Mouse (Mus musculus) embryonic facial prominence, embryonic 10.5 days (tissue): ENCODE results near the gene Olfr876. TPM values are rescaled to one million over a fixed set of nuclear protein-coding genes. Genes with fewer than 3 reads are reported as not detected.

Source experiments
- DNase-seq: peaks from one replicate; pipeline ENCODE4 v3.0.0-alpha.2; 2017; ENCODE audit warnings: low spot score
- H3K27ac ChIP-seq: fragments of 300-500 bp; sonication (generic); replicated peaks from 2 replicates; pipeline ENCODE4 v1.5.1; 2016; ENCODE audit warnings: mild to moderate bottlenecking
- H3K27me3 ChIP-seq: fragments of 300-500 bp; sonication (generic); replicated peaks from 2 replicates; pipeline ENCODE4 v1.6.1; 2016; ENCODE audit warnings: low read depth, mild to moderate bottlenecking; ENCODE audit not compliant: poor library complexity, severe bottlenecking
- H3K36me3 ChIP-seq: fragments of 300-500 bp; sonication (generic); replicated peaks from 2 replicates; pipeline ENCODE4 v1.6.1; 2016; ENCODE audit warnings: mild to moderate bottlenecking, moderate library complexity
- H3K4me1 ChIP-seq: fragments of 300-500 bp; sonication (generic); 2 replicates; pipeline ENCODE4 v1.6.1; 2016
- H3K4me3 ChIP-seq: fragments of 300-500 bp; sonication (generic); 2 replicates; pipeline ENCODE4 v1.5.1; 2016; ENCODE audit warnings: mild to moderate bottlenecking, moderate library complexity
- H3K9me3 ChIP-seq: fragments of 300-500 bp; sonication (generic); 2 replicates; pipeline ENCODE4 v1.6.1; 2016; ENCODE audit warnings: mild to moderate bottlenecking
- WGBS: fragments of 180-500 bp; shearing (Covaris S2); methylation state at CpG from one replicate; pipeline ENCODE4 v1.1.7; 2016; 5-methylcytosine and 5-hydroxymethylcytosine counted together
- polyA plus RNA-seq: library from polyadenylated mRNA; unstranded; fragments of >200 nt; fragmentation: Nextera tagmentation; extraction: Ambion mirVana; gene quantifications from 2 replicates; pipeline ENCODE4 v1.2.1, GENCODE M21; 2016

The Olfr876 gene
- polyA plus RNA-seq, 1 experiment from 2014 or later: not detected

DNA sequence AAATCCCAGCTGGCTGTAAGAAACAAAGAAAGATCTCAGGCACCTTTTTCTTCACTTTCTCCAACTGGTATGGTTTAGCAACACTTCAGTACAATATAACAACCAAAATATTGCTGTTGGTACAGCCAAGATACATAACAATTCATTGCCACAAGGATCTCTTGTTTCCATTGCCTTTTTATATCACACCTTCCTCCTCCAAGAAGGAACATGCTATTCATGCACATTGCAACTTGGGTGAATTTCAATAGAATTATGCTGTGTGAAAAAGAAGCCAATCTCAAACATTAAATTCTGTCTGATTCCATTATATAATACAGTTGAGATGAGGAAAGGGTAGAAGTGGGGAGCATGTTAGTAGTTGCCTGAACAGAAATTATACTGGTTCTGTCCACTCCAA, 27.1 kb downstream of the Olfr876 start:
- no peak overlapping the region for H3K27ac ChIP-seq
- no peaks in the 10 kb centered on the region for H3K9me3 ChIP-seq
- H3K36me3 ChIP-seq: no peaks in the 10 kb centered on the region
- H3K4me1 ChIP-seq: no peaks in the 10 kb centered on the region
- no peaks in the 10 kb centered on the region for H3K27me3 ChIP-seq
- no peak for DNase-seq
- no peak overlapping the region for H3K4me3 ChIP-seq

DNA sequence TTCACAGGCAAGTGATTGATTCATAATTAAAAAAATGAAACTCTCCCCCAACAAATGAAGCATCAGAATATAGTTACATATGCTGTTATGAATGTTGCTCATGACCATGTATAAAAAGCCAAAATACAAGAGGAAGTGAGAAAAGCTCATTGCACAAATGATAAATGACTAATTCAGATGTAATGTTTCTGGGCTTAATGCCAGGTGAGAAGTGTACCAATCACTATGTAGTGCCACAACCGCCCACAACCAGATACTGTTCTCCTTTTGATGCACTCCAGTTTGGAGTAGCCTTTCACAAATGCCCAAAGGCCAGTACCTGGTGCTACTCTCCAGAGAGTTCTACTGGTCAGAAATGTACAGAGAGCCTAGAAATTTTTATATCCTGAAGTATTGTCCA, 30.5 kb downstream of the Olfr876 start:
- Histone ChIP-seq H3K9me3 (no peaks in the 10 kb centered on the region), H3K4me3 (no peak overlapping the region), H3K36me3 (no peaks in the 10 kb centered on the region), H3K27me3 (no peaks in the 10 kb centered on the region), H3K27ac (no peak overlapping the region), H3K4me1 (no peaks in the 10 kb centered on the region)
- 85% methylated on average over 1 of the region's 1 CpGs for WGBS
- no peak for DNase-seq

DNA sequence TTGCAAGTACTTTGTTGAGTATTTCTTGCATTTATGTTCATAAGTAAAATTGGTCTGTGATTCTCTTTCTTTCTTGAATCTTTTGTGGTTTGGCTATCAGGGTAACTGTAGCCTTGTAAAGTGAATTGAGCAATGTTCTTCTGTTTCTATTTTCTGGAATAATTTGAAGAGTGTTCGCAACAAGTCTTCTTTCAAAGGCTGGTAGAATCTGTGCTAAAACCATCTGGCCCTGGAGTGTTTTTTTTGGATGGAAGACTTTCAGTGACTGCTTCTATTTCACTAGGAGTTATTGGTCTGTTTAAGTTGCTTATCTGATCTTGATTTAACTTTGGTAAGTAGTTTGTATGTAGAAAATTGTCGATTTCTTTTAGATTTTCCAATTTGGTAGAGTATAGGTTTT, 46.4 kb downstream of the Olfr876 start:
- WGBS: 84% methylated on average over 2 of the region's 2 CpGs
- H3K4me1 ChIP-seq: no peaks in the 10 kb centered on the region
- no peak for DNase-seq

DNA sequence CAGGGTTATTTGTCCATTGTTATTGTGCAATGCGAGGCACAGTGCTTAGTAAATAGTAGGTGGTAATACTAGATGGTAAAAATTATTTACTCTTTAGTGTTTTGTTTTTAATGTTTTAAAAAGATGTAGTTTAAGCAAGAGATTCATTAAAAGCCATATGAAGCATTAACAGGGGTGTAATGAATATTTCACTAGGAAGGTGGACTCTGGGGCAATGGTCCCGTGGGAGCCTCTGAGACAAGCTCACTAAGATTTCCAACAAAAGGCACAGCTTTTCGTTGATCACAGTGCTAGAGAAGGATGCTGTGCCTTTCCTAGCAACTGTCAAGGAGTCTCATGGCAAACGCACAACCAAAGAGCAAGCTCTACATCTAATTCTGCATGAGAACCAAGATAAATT, 51.1 kb downstream of the Olfr876 start, which contains the start of gene Olfr877:
Gene Olfr877, plus strand, starts transcription at position 301 of the 400 bp plus-strand sequence.
- no peaks in the 10 kb centered on the region for H3K9me3 ChIP-seq
- H3K27ac ChIP-seq: no peak within 1 kb of the TSS
- WGBS: 82% methylated on average over 4 of the region's 4 CpGs
- no peaks in the 10 kb centered on the region for H3K4me1 ChIP-seq
- no peaks in the 10 kb centered on the region for H3K27me3 ChIP-seq
- H3K36me3 ChIP-seq: no peaks in the 10 kb centered on the region
- no peak within 1 kb of the TSS for H3K4me3 ChIP-seq
- no peak for DNase-seq

More for the DNA sequence above, 46.4 kb downstream of the Olfr876 start:
- Histone ChIP-seq H3K36me3 (no peaks in the 10 kb centered on the region), H3K27me3 (no peaks in the 10 kb centered on the region), H3K27ac (no peak overlapping the region), H3K4me3 (no peak overlapping the region), H3K9me3 (no peaks in the 10 kb centered on the region)

Other genes starting within 250 kb of the Olfr876 start
- gene Siae, start 247.3 kb upstream of the Olfr876 start, polyA plus RNA-seq: 3.7 and 4.8 TPM in 2 replicates
- 8.0 and 9.2 TPM in 2 replicates for gene Spa17, start 189.3 kb upstream of the Olfr876 start, polyA plus RNA-seq
- 128 and 129 TPM in 2 replicates for gene Tbrg1, start 145.7 kb upstream of the Olfr876 start, polyA plus RNA-seq
- gene Panx3, start 133.8 kb upstream of the Olfr876 start, polyA plus RNA-seq: 0.09 TPM in 1 of 2 replicates, not detected in the other
- gene Olfr160, start 86.8 kb upstream of the Olfr876 start, polyA plus RNA-seq: not detected in 2 replicates
- gene Olfr874, start 57.9 kb upstream of the Olfr876 start, polyA plus RNA-seq: not detected in 2 replicates
- gene Olfr875, start 31.2 kb upstream of the Olfr876 start, polyA plus RNA-seq: not detected in 2 replicates
- gene Olfr877, start 51.2 kb downstream of the Olfr876 start, polyA plus RNA-seq: not detected in 2 replicates
- not detected in 2 replicates for gene Olfr145, start 93.7 kb downstream of the Olfr876 start, polyA plus RNA-seq
- not detected in 2 replicates for gene Olfr878, start 114.8 kb downstream of the Olfr876 start, polyA plus RNA-seq
- not detected in 2 replicates for gene Olfr881, start 188.8 kb downstream of the Olfr876 start, polyA plus RNA-seq
- gene Olfr883, start 222.8 kb downstream of the Olfr876 start, polyA plus RNA-seq: not detected in 2 replicates
- not detected in 2 replicates for gene Olfr884, start 243.5 kb downstream of the Olfr876 start, polyA plus RNA-seq